Mouse (Mus musculus) midbrain, embryonic 11.5 days (tissue): ENCODE measurements around the gene Abcd2. TPM values are rescaled to one million over a fixed set of nuclear protein-coding genes. Genes with fewer than 3 reads are reported as not detected.

Experiments
- ATAC-seq: fragments of 200-750 bp; cut with Nextera tagmentation; 2 replicates; pipeline ENCODE4 v1.8.0; 2017; ENCODE audit warnings: moderate TSS enrichment, moderate library complexity; ENCODE audit not compliant: low FRiP score
- DNase-seq: peaks from one replicate; pipeline ENCODE4 v3.0.0; 2015; ENCODE audit warnings: low spot score; ENCODE audit errors: missing footprints
- H3K27ac ChIP-seq: fragments of 300-500 bp; sonication (generic); 2 replicates; pipeline ENCODE4 v1.5.1; 2014; ENCODE audit warnings: low read depth, low read length
- H3K27me3 ChIP-seq: fragments of 300-500 bp; sonication (generic); 2 replicates; pipeline ENCODE4 v1.6.1; 2014; ENCODE audit warnings: mild to moderate bottlenecking, low read length, moderate library complexity, mixed read lengths; ENCODE audit not compliant: control insufficient read depth, insufficient read depth
- H3K36me3 ChIP-seq: fragments of 300-500 bp; sonication (generic); 2 replicates; pipeline ENCODE4 v1.6.1; 2014; ENCODE audit warnings: mild to moderate bottlenecking, low read length, moderate library complexity, mixed read lengths; ENCODE audit not compliant: control insufficient read depth, insufficient read depth
- H3K4me1 ChIP-seq: fragments of 300-500 bp; sonication (generic); 2 replicates; pipeline ENCODE4 v1.6.1; 2014; ENCODE audit warnings: low read length; ENCODE audit not compliant: control insufficient read depth, insufficient read depth
- H3K4me2 ChIP-seq: fragments of 300-500 bp; sonication (generic); 2 replicates; pipeline ENCODE4 v1.6.1; 2014; ENCODE audit warnings: mild to moderate bottlenecking, moderate library complexity
- H3K4me3 ChIP-seq: fragments of 300-500 bp; sonication (generic); 2 replicates; pipeline ENCODE4 v1.5.1; 2014; ENCODE audit warnings: low read depth, low read length
- H3K9ac ChIP-seq: fragments of 300-500 bp; sonication (generic); 2 replicates; pipeline ENCODE4 v1.6.1; 2014; ENCODE audit warnings: low read length
- H3K9me3 ChIP-seq: fragments of 300-500 bp; sonication (generic); 2 replicates; pipeline ENCODE4 v1.6.1; 2016; ENCODE audit warnings: low read length; ENCODE audit not compliant: control insufficient read depth
- WGBS: fragments of 180-500 bp; shearing (Covaris S2); extraction: QIAGEN DNeasy Blood & Tissue Kit; methylation state at CpG from one replicate; pipeline ENCODE4 v1.1.7; 2014; 5-methylcytosine and 5-hydroxymethylcytosine counted together
- polyA plus RNA-seq: library from polyadenylated mRNA; unstranded; fragments of >200 nt; fragmentation: Nextera tagmentation; extraction: Ambion mirVana; gene quantifications from 2 replicates; pipeline ENCODE4 v1.2.1, GENCODE M21; 2014

Abcd2 gene
- polyA plus RNA-seq, 1 experiment from 2014 or later: 32.5 TPM

GRCm38 (mm10) chr15:91104934-91105333 is 86.7 kb downstream of the Abcd2 start:
- H3K9ac ChIP-seq: no peak overlapping the region
- H3K4me1 ChIP-seq: no peaks in the 10 kb centered on the region
- H3K9me3 ChIP-seq: no peaks in the 10 kb centered on the region
- WGBS: 57% methylated on average over 3 of the region's 3 CpGs
- H3K4me2 ChIP-seq: no peak overlapping the region
- H3K36me3 ChIP-seq: no peaks in the 10 kb centered on the region
- no peak overlapping the region for H3K4me3 ChIP-seq
- DNase-seq: no peak
- no peak; the same call in 1 of the 2 replicates for ATAC-seq
- no peak overlapping the region for H3K27ac ChIP-seq
- H3K27me3 ChIP-seq: no peaks in the 10 kb centered on the region

- H3K9ac ChIP-seq: no peak overlapping the region
- no peak overlapping the region for H3K4me3 ChIP-seq
- DNase-seq: no peak
- no peak overlapping the region for H3K27ac ChIP-seq
- H3K4me1 ChIP-seq: no peaks in the 10 kb centered on the region
- H3K9me3 ChIP-seq: no peaks in the 10 kb centered on the region
- H3K4me2 ChIP-seq: no peak overlapping the region
- no peaks in the 10 kb centered on the region for H3K36me3 ChIP-seq
- no peak for ATAC-seq
- no peaks in the 10 kb centered on the region for H3K27me3 ChIP-seq
- WGBS: 86% methylated on average over 1 of the region's 1 CpGs
Measured at GRCm38 (mm10) chr15:91104276-91104675, 87.3 kb downstream of the Abcd2 start.

GRCm38 (mm10) chr15:91103814-91104213 is 87.8 kb downstream of the Abcd2 start:
- Histone ChIP-seq H3K4me1 (no peaks in the 10 kb centered on the region), H3K27ac (no peak overlapping the region), H3K27me3 (no peaks in the 10 kb centered on the region), H3K36me3 (no peaks in the 10 kb centered on the region), H3K9me3 (no peaks in the 10 kb centered on the region), H3K4me2 (no peak overlapping the region), H3K9ac (no peak overlapping the region), H3K4me3 (no peak overlapping the region)
- DNase-seq: no peak
- ATAC-seq: no peak
- WGBS: 84% methylated on average over 14 of the region's 14 CpGs

- Histone ChIP-seq H3K4me2 (no peak overlapping the region), H3K9ac (no peak overlapping the region), H3K36me3 (no peaks in the 10 kb centered on the region), H3K27ac (no peak overlapping the region), H3K4me3 (no peak overlapping the region), H3K9me3 (no peaks in the 10 kb centered on the region), H3K4me1 (no peaks in the 10 kb centered on the region), H3K27me3 (no peaks in the 10 kb centered on the region)
- DNase-seq (no peak), ATAC-seq (no peak)
- 89% methylated on average over 8 of the region's 8 CpGs for WGBS
Measured at GRCm38 (mm10) chr15:91103305-91103704, 88.3 kb downstream of the Abcd2 start.

GRCm38 (mm10) chr15:91096606-91097005 is 95.0 kb downstream of the Abcd2 start:
- 84% methylated on average over 6 of the region's 6 CpGs for WGBS
- no peak for ATAC-seq
- H3K9me3 ChIP-seq: no peaks in the 10 kb centered on the region
- no peak overlapping the region for H3K27ac ChIP-seq
- H3K4me3 ChIP-seq: no peak overlapping the region
- H3K4me2 ChIP-seq: no peak overlapping the region
- no peak overlapping the region for H3K9ac ChIP-seq
- no peaks in the 10 kb centered on the region for H3K36me3 ChIP-seq
- peaks cover 8% of the 10 kb centered on the region; the same call in 1 of the 2 replicates for H3K4me1 ChIP-seq
- no peaks in the 10 kb centered on the region for H3K27me3 ChIP-seq
- DNase-seq: peak; percentile 70

Other genes starting within 250 kb of the Abcd2 start
- 77.0 and 77.3 TPM in 2 replicates for gene Kif21a, start 141.9 kb downstream of the Abcd2 start, polyA plus RNA-seq
- gene CN725425, start 7.7 kb upstream of the Abcd2 start, polyA plus RNA-seq: not detected in 2 replicates